Mouse (Mus musculus): ENCODE data around the gene Susd6.

Susd6 gene

GRCm38 (mm10) chr12:80867083-80867482, 76.8 kb downstream of the Susd6 start:
- DNase-seq (ENCODE audit: low read depth in 2 of 2, low spot score in 2 of 2): no peak

GRCm38 (mm10) chr12:80868401-80868800, 78.1 kb downstream of the Susd6 start:
- DNase-seq (ENCODE audit: low read depth in 2 of 2, low spot score in 2 of 2): no peak

- no peak for DNase-seq (ENCODE audit: low read depth in 2 of 2, low spot score in 2 of 2)
Observed at GRCm38 (mm10) chr12:80877215-80878092, 87.1 kb downstream of the Susd6 start.

GRCm38 (mm10) chr12:80878093-80878430, 87.8 kb downstream of the Susd6 start:
- DNase-seq (ENCODE audit: low read depth in 2 of 2, low spot score in 2 of 2): no peak

- DNase-seq (ENCODE audit: low read depth in 2 of 2, low spot score in 2 of 2): no peak
Observed at GRCm38 (mm10) chr12:80878653-80879052, 88.3 kb downstream of the Susd6 start.

GRCm38 (mm10) chr12:80879267-80879666, 89.0 kb downstream of the Susd6 start:
- DNase-seq (ENCODE audit: low read depth in 2 of 2, low spot score in 2 of 2): no peak

GRCm38 (mm10) chr12:80881121-80881520, 90.8 kb downstream of the Susd6 start:
- DNase-seq (ENCODE audit: low read depth in 2 of 2, low spot score in 2 of 2): no peak

GRCm38 (mm10) chr12:80883278-80883677, 93.0 kb downstream of the Susd6 start:
- no peak for DNase-seq (ENCODE audit: low read depth in 2 of 2, low spot score in 2 of 2)

- no peak for DNase-seq (ENCODE audit: low read depth in 2 of 2, low spot score in 2 of 2)
Observed at GRCm38 (mm10) chr12:80883881-80884280, 93.6 kb downstream of the Susd6 start.

GRCm38 (mm10) chr12:80885301-80886288, 95.3 kb downstream of the Susd6 start:
- DNase-seq (ENCODE audit: low read depth in 2 of 2, low spot score in 2 of 2): peak in 1 of 2 experiments; percentile 10

- DNase-seq (ENCODE audit: low read depth in 2 of 2, low spot score in 2 of 2): no peak
Observed at GRCm38 (mm10) chr12:80887036-80887435, 96.7 kb downstream of the Susd6 start.

GRCm38 (mm10) chr12:80889331-80889730, 99.0 kb downstream of the Susd6 start:
- no peak for DNase-seq (ENCODE audit: low read depth in 2 of 2, low spot score in 2 of 2)

- DNase-seq (ENCODE audit: low read depth in 2 of 2, low spot score in 2 of 2): no peak
Observed at GRCm38 (mm10) chr12:80891074-80891473, 100.8 kb downstream of the Susd6 start.

GRCm38 (mm10) chr12:80893720-80894494, 103.6 kb downstream of the Susd6 start:
- no peak for DNase-seq (ENCODE audit: low read depth in 2 of 2, low spot score in 2 of 2)

- DNase-seq (ENCODE audit: low read depth in 2 of 2, low spot score in 2 of 2): peak; percentile 46 to 58
Observed at GRCm38 (mm10) chr12:80894973-80895570, 104.8 kb downstream of the Susd6 start.

- DNase-seq (ENCODE audit: low read depth in 2 of 2, low spot score in 2 of 2): no peak
Observed at GRCm38 (mm10) chr12:80909631-80910030, 119.3 kb downstream of the Susd6 start.

GRCm38 (mm10) chr12:80917764-80918163, 127.5 kb downstream of the Susd6 start:
- peak; percentile 49 to 66 for DNase-seq (ENCODE audit: low read depth in 2 of 2, low spot score in 2 of 2)

- no peak for DNase-seq (ENCODE audit: low read depth in 2 of 2, low spot score in 2 of 2)
Observed at GRCm38 (mm10) chr12:80921301-80921700, 131.0 kb downstream of the Susd6 start.

- DNase-seq (ENCODE audit: low read depth in 2 of 2, low spot score in 2 of 2): no peak
Observed at GRCm38 (mm10) chr12:80922869-80923268, 132.6 kb downstream of the Susd6 start.

- DNase-seq (ENCODE audit: low read depth in 2 of 2, low spot score in 2 of 2): no peak
Observed at GRCm38 (mm10) chr12:80923602-80924001, 133.3 kb downstream of the Susd6 start.

- DNase-seq (ENCODE audit: low read depth in 2 of 2, low spot score in 2 of 2): no peak
Observed at GRCm38 (mm10) chr12:80924205-80924604, 133.9 kb downstream of the Susd6 start.

Data from CD8-positive naive resting alpha-beta T cell, adult 2 months (primary cell).